Mouse (Mus musculus) liver, embryonic 11.5 days (tissue): Measurements from ENCODE around the gene Parp4. TPM values are rescaled to one million over a fixed set of nuclear protein-coding genes. Genes with fewer than 3 reads are reported as not detected.
A peak's percentile ranks its signal among the peaks of the same experiment; 100 is the strongest.

Experiments used
- ATAC-seq: fragments of 200-750 bp; cut with Nextera tagmentation; replicated peaks from 2 replicates; pipeline ENCODE4 v1.8.0; 2017; ENCODE audit warnings: moderate number of reproducible peaks, mild to moderate bottlenecking, moderate TSS enrichment, moderate library complexity; ENCODE audit not compliant: low FRiP score
- DNase-seq: peaks from one replicate; pipeline ENCODE4 v3.0.0-alpha.2; 2017; ENCODE audit warnings: low spot score
- H3K27ac ChIP-seq: fragments of 300-500 bp; sonication (generic); 2 replicates; pipeline ENCODE4 v1.5.1; 2014; ENCODE audit warnings: mild to moderate bottlenecking, low read depth, low read length, control low read depth
- H3K27me3 ChIP-seq: fragments of 300-500 bp; sonication (generic); replicated peaks from 2 replicates; pipeline ENCODE4 v1.6.1; 2014; ENCODE audit warnings: low read length, mixed read lengths; ENCODE audit not compliant: control insufficient read depth, insufficient read depth
- H3K36me3 ChIP-seq: fragments of 300-500 bp; sonication (generic); 2 replicates; pipeline ENCODE4 v1.6.1; 2014; ENCODE audit warnings: mild to moderate bottlenecking, low read length, moderate library complexity, mixed read lengths; ENCODE audit not compliant: control insufficient read depth, insufficient read depth
- H3K4me1 ChIP-seq: fragments of 300-500 bp; sonication (generic); replicated peaks from 2 replicates; pipeline ENCODE4 v1.6.1; 2014; ENCODE audit warnings: low read length, mixed read lengths; ENCODE audit not compliant: control insufficient read depth, insufficient read depth
- H3K4me2 ChIP-seq: fragments of 300-500 bp; sonication (generic); 2 replicates; pipeline ENCODE4 v1.6.1; 2014; ENCODE audit warnings: mild to moderate bottlenecking, control low read depth, moderate library complexity
- H3K4me3 ChIP-seq: fragments of 300-500 bp; sonication (generic); 2 replicates; pipeline ENCODE4 v1.5.1; 2014; ENCODE audit warnings: low read depth, low read length, control low read depth
- H3K9ac ChIP-seq: fragments of 300-500 bp; sonication (generic); 2 replicates; pipeline ENCODE4 v1.6.1; 2014; ENCODE audit warnings: low read depth, low read length, control low read depth
- H3K9me3 ChIP-seq: fragments of 300-500 bp; sonication (generic); 2 replicates; pipeline ENCODE4 v1.6.1; 2016; ENCODE audit warnings: low read length, inconsistent platforms, mixed read lengths; ENCODE audit not compliant: control insufficient read depth
- WGBS: fragments of 180-500 bp; shearing (Covaris S2); extraction: QIAGEN DNeasy Blood & Tissue Kit; methylation state at CpG from one replicate; pipeline ENCODE4 v1.1.7; 2014; 5-methylcytosine and 5-hydroxymethylcytosine counted together
- polyA plus RNA-seq: library from polyadenylated mRNA; unstranded; fragments of >200 nt; fragmentation: Nextera tagmentation; extraction: Ambion mirVana; gene quantifications from 2 replicates; pipeline ENCODE4 v1.2.1, GENCODE M21; 2014

Parp4 gene
- polyA plus RNA-seq, 1 experiment from 2014 or later = 3.0 TPM

- 49% methylated on average over 7 of the region's 7 CpGs for WGBS
Measured at GRCm38 (mm10) chr14:56567476-56567875, 7.9 kb upstream of the Parp4 start.

GRCm38 (mm10) chr14:56569041-56569440 lies 6.4 kb upstream of the Parp4 start:
- no peak for ATAC-seq

More at GRCm38 (mm10) chr14:56567476-56567875, 7.9 kb upstream of the Parp4 start:
- Histone ChIP-seq H3K4me2 (no peak overlapping the region), H3K27me3 (no peaks in the 10 kb centered on the region), H3K36me3 (peaks cover 6% of the 10 kb centered on the region), H3K4me1 (peaks cover 14% of the 10 kb centered on the region), H3K4me3 (no peak overlapping the region), H3K9ac (no peak overlapping the region), H3K27ac (no peak overlapping the region), H3K9me3 (no peaks in the 10 kb centered on the region)
- DNase-seq (no peak), ATAC-seq (no peak)

GRCm38 (mm10) chr14:56571310-56572093 lies 3.9 kb upstream of the Parp4 start:
- ATAC-seq (peak; percentile 96), DNase-seq (peak; percentile 93)
- H3K4me1 ChIP-seq = peaks cover 17% of the 10 kb centered on the region
- peak overlapping the region; percentile 72 for H3K4me3 ChIP-seq
- H3K27me3 ChIP-seq = no peaks in the 10 kb centered on the region
- H3K9me3 ChIP-seq = no peaks in the 10 kb centered on the region
- under 1% methylated on average over 59 of the region's 59 CpGs for WGBS
- H3K27ac ChIP-seq = peak overlapping the region; percentile 84
- peak overlapping the region; percentile 66 for H3K4me2 ChIP-seq
- H3K36me3 ChIP-seq = peaks cover 2% of the 10 kb centered on the region; the same call in 1 of the 2 replicates
- H3K9ac ChIP-seq = peak overlapping the region; percentile 75

More at GRCm38 (mm10) chr14:56569041-56569440, 6.4 kb upstream of the Parp4 start:
- H3K4me1 ChIP-seq = peaks cover 14% of the 10 kb centered on the region
- H3K4me3 ChIP-seq = no peak overlapping the region
- no peaks in the 10 kb centered on the region for H3K9me3 ChIP-seq
- no peak overlapping the region for H3K4me2 ChIP-seq
- H3K27me3 ChIP-seq = no peaks in the 10 kb centered on the region
- no peak overlapping the region for H3K27ac ChIP-seq
- no peak overlapping the region for H3K9ac ChIP-seq
- DNase-seq = no peak
- 75% methylated on average over 4 of the region's 4 CpGs for WGBS
- peaks cover 3% of the 10 kb centered on the region; the same call in 1 of the 2 replicates for H3K36me3 ChIP-seq

GRCm38 (mm10) chr14:56572546-56572945 lies 2.9 kb upstream of the Parp4 start:
- WGBS = 71% methylated on average over 2 of the region's 2 CpGs
- Histone ChIP-seq H3K4me2 (peak overlapping the region; percentile 66; the same call in 1 of the 2 replicates), H3K27me3 (no peaks in the 10 kb centered on the region), H3K9me3 (no peaks in the 10 kb centered on the region), H3K27ac (no peak overlapping the region), H3K9ac (no peak overlapping the region), H3K36me3 (no peaks in the 10 kb centered on the region), H3K4me1 (peaks cover 15% of the 10 kb centered on the region), H3K4me3 (no peak overlapping the region)
- DNase-seq (no peak), ATAC-seq (no peak)

GRCm38 (mm10) chr14:56575969-56576901 lies 816 bp downstream of the Parp4 start:
- 68% methylated on average over 18 of the region's 18 CpGs for WGBS
- no peak for DNase-seq
- Histone ChIP-seq H3K36me3 (no peaks in the 10 kb centered on the region), H3K27ac (no peak overlapping the region), H3K9me3 (no peaks in the 10 kb centered on the region), H3K27me3 (no peaks in the 10 kb centered on the region), H3K4me1 (peaks cover 4% of the 10 kb centered on the region; the same call in 1 of the 2 replicates), H3K4me2 (peak overlapping the region; percentile 65), H3K9ac (peak overlapping the region; percentile 72; the same call in 1 of the 2 replicates), H3K4me3 (peak overlapping the region; percentile 64)
- ATAC-seq = no peak

GRCm38 (mm10) chr14:56579011-56579410 lies 3.6 kb downstream of the Parp4 start:
- 73% methylated on average over 8 of the region's 8 CpGs for WGBS
- peaks cover 4% of the 10 kb centered on the region; the same call in 1 of the 2 replicates for H3K4me1 ChIP-seq
- H3K36me3 ChIP-seq = no peaks in the 10 kb centered on the region
- no peak overlapping the region for H3K4me3 ChIP-seq
- no peak overlapping the region for H3K9ac ChIP-seq
- no peak overlapping the region for H3K4me2 ChIP-seq
- H3K27me3 ChIP-seq = no peaks in the 10 kb centered on the region
- H3K27ac ChIP-seq = no peak overlapping the region
- DNase-seq = no peak
- H3K9me3 ChIP-seq = no peaks in the 10 kb centered on the region
- no peak for ATAC-seq

- no peak overlapping the region for H3K27ac ChIP-seq
- no peak for ATAC-seq
- H3K4me2 ChIP-seq = no peak overlapping the region
- H3K9ac ChIP-seq = no peak overlapping the region
- no peaks in the 10 kb centered on the region for H3K4me1 ChIP-seq
- no peaks in the 10 kb centered on the region for H3K9me3 ChIP-seq
- H3K4me3 ChIP-seq = no peak overlapping the region
- H3K27me3 ChIP-seq = no peaks in the 10 kb centered on the region
- H3K36me3 ChIP-seq = no peaks in the 10 kb centered on the region
- DNase-seq = no peak
- WGBS = 48% methylated on average over 5 of the region's 5 CpGs
Measured at GRCm38 (mm10) chr14:56581117-56581516, 5.7 kb downstream of the Parp4 start.

GRCm38 (mm10) chr14:56582294-56582693 lies 6.9 kb downstream of the Parp4 start:
- ATAC-seq (no peak), DNase-seq (no peak)
- no peaks in the 10 kb centered on the region for H3K27me3 ChIP-seq
- H3K36me3 ChIP-seq = no peaks in the 10 kb centered on the region
- H3K9me3 ChIP-seq = no peaks in the 10 kb centered on the region
- H3K27ac ChIP-seq = no peak overlapping the region
- H3K4me3 ChIP-seq = no peak overlapping the region
- no peaks in the 10 kb centered on the region for H3K4me1 ChIP-seq
- no peak overlapping the region for H3K4me2 ChIP-seq
- H3K9ac ChIP-seq = no peak overlapping the region
- 84% methylated on average over 6 of the region's 6 CpGs for WGBS
